Mouse (Mus musculus) C2C12 (cell line): ENCODE measurements around the gene Spata16. TPM values are rescaled to one million over a fixed set of nuclear protein-coding genes. Genes with fewer than 3 reads are reported as not detected.

Experiments used
- microRNA-seq: library from miRNA; unstranded; fragments of <30 nt; microRNA quantifications from one replicate; pipeline ENCODE4, GENCODE M21; 2019; ENCODE audit warnings: borderline microRNAs expressed
- polyA plus RNA-seq: library from polyadenylated mRNA; unstranded; fragments of >200 nt; fragmentation: generic; extraction: Trizol; gene quantifications from one replicate; pipeline ENCODE4 v1.2.1, GENCODE M21; 2012; ENCODE audit warnings: missing spikeins

Spata16 gene
- polyA plus RNA-seq, 1 experiment, result not detected

Small RNA genes within 50 kb of the gene (microRNA-seq; reads per million reads assigned to microRNA genes)
- gene Gm25773, result not detected
- gene Gm44464, result not detected
